Mouse (Mus musculus) hindbrain, embryonic 16.5 days (tissue): ENCODE data around the gene Gbx1. TPM values are rescaled to one million over a fixed set of nuclear protein-coding genes. Genes with fewer than 3 reads are reported as not detected.

Experiments used
- ATAC-seq: fragments of 200-750 bp; cut with Nextera tagmentation; 2 replicates; pipeline ENCODE4 v1.8.0; 2017; ENCODE audit warnings: moderate TSS enrichment, moderate library complexity
- H3K27ac ChIP-seq: fragments of 300-500 bp; sonication (generic); 2 replicates; pipeline ENCODE4 v1.5.1; 2014; ENCODE audit warnings: low read depth, mild to moderate bottlenecking, control low read depth, low read length, moderate library complexity
- H3K27me3 ChIP-seq: fragments of 300-500 bp; sonication (generic); replicated peaks from 2 replicates; pipeline ENCODE4 v1.6.1; 2014; ENCODE audit warnings: low read length; ENCODE audit not compliant: control insufficient read depth, insufficient read depth
- H3K36me3 ChIP-seq: fragments of 300-500 bp; sonication (generic); 2 replicates; pipeline ENCODE4 v1.6.1; 2014; ENCODE audit warnings: mild to moderate bottlenecking, low read length, moderate library complexity, mixed read lengths; ENCODE audit not compliant: control insufficient read depth, insufficient read depth
- H3K4me1 ChIP-seq: fragments of 300-500 bp; sonication (generic); 2 replicates; pipeline ENCODE4 v1.6.1; 2014; ENCODE audit warnings: low read depth, low read length; ENCODE audit not compliant: control insufficient read depth, insufficient read depth
- H3K4me2 ChIP-seq: fragments of 300-500 bp; sonication (generic); 2 replicates; pipeline ENCODE4 v1.6.1; 2014; ENCODE audit warnings: mild to moderate bottlenecking, low read length, control low read depth, moderate library complexity
- H3K4me3 ChIP-seq: fragments of 300-500 bp; sonication (generic); 2 replicates; pipeline ENCODE4 v1.5.1; 2014; ENCODE audit warnings: mild to moderate bottlenecking, low read length, control low read depth, moderate library complexity
- H3K9ac ChIP-seq: fragments of 300-500 bp; sonication (generic); 2 replicates; pipeline ENCODE4 v1.6.1; 2014; ENCODE audit warnings: low read depth, mild to moderate bottlenecking, control low read depth, low read length, moderate library complexity
- H3K9me3 ChIP-seq: fragments of 300-500 bp; sonication (generic); 2 replicates; pipeline ENCODE4 v1.6.1; 2014; ENCODE audit warnings: mild to moderate bottlenecking, low read length, moderate library complexity; ENCODE audit not compliant: control insufficient read depth
- WGBS: fragments of 180-500 bp; shearing (Covaris S2); extraction: QIAGEN DNeasy Blood & Tissue Kit; methylation state at CpG from one replicate; pipeline ENCODE4 v1.1.7; 2014; 5-methylcytosine and 5-hydroxymethylcytosine counted together
- polyA plus RNA-seq: library from polyadenylated mRNA; unstranded; fragments of >200 nt; fragmentation: Nextera tagmentation; extraction: Ambion mirVana; gene quantifications from 2 replicates; pipeline ENCODE4 v1.2.1, GENCODE M21; 2015

Gbx1 gene
- polyA plus RNA-seq, 1 experiment from 2014 or later, result 3.0 TPM

GRCm38 (mm10) chr5:24453283-24453984 is 73.6 kb downstream of the Gbx1 start:
- H3K27me3 ChIP-seq, result no peaks in the 10 kb centered on the region
- no peak; the same call in none of the 2 replicates for ATAC-seq
- WGBS, result 3% methylated on average over 5 of the region's 5 CpGs

More at GRCm38 (mm10) chr5:24453283-24453984, 73.6 kb downstream of the Gbx1 start:
- Histone ChIP-seq H3K9me3 (no peaks in the 10 kb centered on the region), H3K4me1 (peaks cover 41% of the 10 kb centered on the region), H3K27ac (peak overlapping the region; percentile 86), H3K4me3 (peak overlapping the region; percentile 97), H3K36me3 (peaks cover 4% of the 10 kb centered on the region; the same call in 1 of the 2 replicates), H3K9ac (peak overlapping the region; percentile 95), H3K4me2 (peak overlapping the region; percentile 97)

Other genes starting within 250 kb of the Gbx1 start
- gene Kcnh2, start 175.6 kb downstream of the Gbx1 start, polyA plus RNA-seq, result 13.0 and 14.0 TPM in 2 replicates
- 8.6 and 11.0 TPM in 2 replicates for gene Nos3, start 162.4 kb downstream of the Gbx1 start, polyA plus RNA-seq
- gene Atg9b, start 135.1 kb downstream of the Gbx1 start, polyA plus RNA-seq, result 3.6 and 4.6 TPM in 2 replicates
- 52.4 and 53.7 TPM in 2 replicates for gene Abcb8, start 133.5 kb downstream of the Gbx1 start, polyA plus RNA-seq
- 0.85 and 1.0 TPM in 2 replicates for gene Asic3, start 113.8 kb downstream of the Gbx1 start, polyA plus RNA-seq
- 139 and 140 TPM in 2 replicates for gene Cdk5, start 103.7 kb downstream of the Gbx1 start, polyA plus RNA-seq
- gene Slc4a2, start 103.4 kb downstream of the Gbx1 start, polyA plus RNA-seq, result 29.0 and 29.8 TPM in 2 replicates
- 106 and 107 TPM in 2 replicates for gene Fastk, start 81.9 kb downstream of the Gbx1 start, polyA plus RNA-seq
- gene Tmub1, start 79.3 kb downstream of the Gbx1 start, polyA plus RNA-seq, result 61.7 and 63.1 TPM in 2 replicates
- gene Agap3, start 75.0 kb downstream of the Gbx1 start, polyA plus RNA-seq, result 46.4 and 47.7 TPM in 2 replicates
- gene Asb10, start 13.8 kb upstream of the Gbx1 start, polyA plus RNA-seq, result 0.18 and 0.21 TPM in 2 replicates
- 0.13 and 0.15 TPM in 2 replicates for gene 4931409K22Rik, start 29.6 kb upstream of the Gbx1 start, polyA plus RNA-seq
- 80.9 and 84.8 TPM in 2 replicates for gene Abcf2, start 50.3 kb upstream of the Gbx1 start, polyA plus RNA-seq
- gene Chpf2, start 59.5 kb upstream of the Gbx1 start, polyA plus RNA-seq, result 20.6 and 21.9 TPM in 2 replicates
- 128 and 133 TPM in 2 replicates for gene Smarcd3, start 97.2 kb upstream of the Gbx1 start, polyA plus RNA-seq
- gene Nub1, start 158.3 kb upstream of the Gbx1 start, polyA plus RNA-seq, result 48.8 and 49.5 TPM in 2 replicates
- 8.0 and 10.7 TPM in 2 replicates for gene Wdr86, start 203.5 kb upstream of the Gbx1 start, polyA plus RNA-seq
- 1.3 and 1.6 TPM in 2 replicates for gene Crygn, start 230.8 kb upstream of the Gbx1 start, polyA plus RNA-seq